Mouse (Mus musculus): ENCODE data around the gene BC107364. TPM values are rescaled to one million over a fixed set of nuclear protein-coding genes. Genes with fewer than 3 reads are reported as not detected.

Gene BC107364
- not detected for polyA plus RNA-seq (2012; fragmentation: generic; extraction: Trizol)

GRCm38 (mm10) chr3:96452262-96452661, at the start of gene BC107364:
BC107364 (minus strand) TSS chr3:96452306.

Other genes with a start within 250 kb of the BC107364 start
- 10 to 100 TPM; 87.3 to 88.9 TPM for gene Bola1, start 232.6 kb downstream of the BC107364 start, polyA plus RNA-seq (2012; fragmentation: generic; extraction: Trizol)
- gene Hist2h2ab, start 232.4 kb downstream of the BC107364 start, polyA plus RNA-seq (2012; fragmentation: generic; extraction: Trizol): under 1 TPM; 0.43 to 0.59 TPM
- 1 to 10 TPM; 2.5 to 5.6 TPM for gene Hist2h2ac, start 231.4 kb downstream of the BC107364 start, polyA plus RNA-seq (2012; fragmentation: generic; extraction: Trizol)
- gene Hist2h2be, start 231.2 kb downstream of the BC107364 start, polyA plus RNA-seq (2012; fragmentation: generic; extraction: Trizol): 1 to 10 TPM in 1 of 2 experiments, under 1 TPM in 1; 0.23 to 1.7 TPM
- 10 to 100 TPM in 1 of 2 experiments, 1 to 10 TPM in 1; 5.7 to 15.8 TPM for gene Hist2h3c2, start 213.2 kb downstream of the BC107364 start, polyA plus RNA-seq (2012; fragmentation: generic; extraction: Trizol)
- gene Hist2h2aa2, start 212.0 kb downstream of the BC107364 start, polyA plus RNA-seq (2012; fragmentation: generic; extraction: Trizol): 100 to 1,000 TPM in 1 of 2 experiments, 10 to 100 TPM in 1; 42.0 to 222 TPM
- gene Hist2h2aa1, start 206.8 kb downstream of the BC107364 start, polyA plus RNA-seq (2012; fragmentation: generic; extraction: Trizol): under 1 TPM in 1 of 2 experiments, not detected in 1; 0.22 TPM
- gene Hist2h3c1, start 205.6 kb downstream of the BC107364 start, polyA plus RNA-seq (2012; fragmentation: generic; extraction: Trizol): not detected
- 1 to 10 TPM in 1 of 2 experiments, under 1 TPM in 1; 0.79 to 1.4 TPM for gene Hist2h4, start 189.0 kb downstream of the BC107364 start, polyA plus RNA-seq (2012; fragmentation: generic; extraction: Trizol)
- 10 to 100 TPM in 1 of 2 experiments, 1 to 10 TPM in 1; 4.2 to 21.2 TPM for gene Hist2h3b, start 183.7 kb downstream of the BC107364 start, polyA plus RNA-seq (2012; fragmentation: generic; extraction: Trizol)
- 10 to 100 TPM in 1 of 2 experiments, 1 to 10 TPM in 1; 5.7 to 13.1 TPM for gene Hist2h2bb, start 182.6 kb downstream of the BC107364 start, polyA plus RNA-seq (2012; fragmentation: generic; extraction: Trizol)
- gene Fcgr1, start 158.3 kb downstream of the BC107364 start, polyA plus RNA-seq (2012; fragmentation: generic; extraction: Trizol): under 1 TPM in 1 of 2 experiments, not detected in 1; 0.34 TPM
- gene Hfe2, start 72.9 kb upstream of the BC107364 start, polyA plus RNA-seq (2012; fragmentation: generic; extraction: Trizol): not detected
- gene Txnip, start 105.7 kb upstream of the BC107364 start, polyA plus RNA-seq (2012; fragmentation: generic; extraction: Trizol): 100 to 1,000 TPM in 1 of 2 experiments, 1 to 10 TPM in 1; 4.2 to 111 TPM
- under 1 TPM; 0.23 to 0.51 TPM for gene Gm16253, start 124.7 kb upstream of the BC107364 start, polyA plus RNA-seq (2012; fragmentation: generic; extraction: Trizol)
- gene Polr3gl, start 141.9 kb upstream of the BC107364 start, polyA plus RNA-seq (2012; fragmentation: generic; extraction: Trizol): 10 to 100 TPM in 1 of 2 experiments, 1 to 10 TPM in 1; 3.2 to 21.0 TPM
- 1 to 10 TPM in 1 of 2 experiments, under 1 TPM in 1; 0.67 to 1.1 TPM for gene Ankrd34a, start 144.3 kb upstream of the BC107364 start, polyA plus RNA-seq (2012; fragmentation: generic; extraction: Trizol)
- 10 to 100 TPM; 16.3 to 85.1 TPM for gene Lix1l, start 148.8 kb upstream of the BC107364 start, polyA plus RNA-seq (2012; fragmentation: generic; extraction: Trizol)
- gene Rbm8a, start 177.6 kb upstream of the BC107364 start, polyA plus RNA-seq (2012; fragmentation: generic; extraction: Trizol): 10 to 100 TPM; 55.8 to 66.9 TPM
- 10 to 100 TPM; 12.0 to 28.6 TPM for gene Pex11b, start 183.1 kb upstream of the BC107364 start, polyA plus RNA-seq (2012; fragmentation: generic; extraction: Trizol)
- gene Gm42957, start 183.2 kb upstream of the BC107364 start, polyA plus RNA-seq (2012; fragmentation: generic; extraction: Trizol): under 1 TPM; 0.01 to 0.02 TPM
- gene Itga10, start 193.3 kb upstream of the BC107364 start, polyA plus RNA-seq (2012; fragmentation: generic; extraction: Trizol): under 1 TPM; 0.06 to 0.67 TPM
- under 1 TPM; 0.02 to 0.08 TPM for gene Ankrd35, start 217.8 kb upstream of the BC107364 start, polyA plus RNA-seq (2012; fragmentation: generic; extraction: Trizol)
- 10 to 100 TPM; 13.6 to 29.1 TPM for gene Pias3, start 244.1 kb upstream of the BC107364 start, polyA plus RNA-seq (2012; fragmentation: generic; extraction: Trizol)